Mouse (Mus musculus) stomach, embryonic 14.5 days (tissue): ENCODE measurements around the gene Igf2r. TPM values are rescaled to one million over a fixed set of nuclear protein-coding genes. Genes with fewer than 3 reads are reported as not detected.

Experiments
- ATAC-seq: fragments of 200-750 bp; cut with Nextera tagmentation; 2 replicates; pipeline ENCODE4 v1.8.0; 2017; ENCODE audit warnings: low read depth, moderate TSS enrichment; ENCODE audit not compliant: insufficient number of reproducible peaks, insufficient read depth, low FRiP score
- H3K27ac ChIP-seq: fragments of 300-500 bp; sonication (generic); 2 replicates; pipeline ENCODE4 v1.5.1; 2014; ENCODE audit warnings: mild to moderate bottlenecking, low read length, moderate library complexity, mixed read lengths
- H3K27me3 ChIP-seq: fragments of 300-500 bp; sonication (generic); 2 replicates; pipeline ENCODE4 v1.6.1; 2014; ENCODE audit warnings: low read length, control low read depth, mixed read lengths; ENCODE audit not compliant: control insufficient read depth, insufficient read depth
- H3K36me3 ChIP-seq: fragments of 300-500 bp; sonication (generic); 2 replicates; pipeline ENCODE4 v1.6.1; 2014; ENCODE audit warnings: mild to moderate bottlenecking, control low read depth, low read length, moderate library complexity, mixed read lengths; ENCODE audit not compliant: control insufficient read depth, insufficient read depth
- H3K4me1 ChIP-seq: fragments of 300-500 bp; sonication (generic); 2 replicates; pipeline ENCODE4 v1.6.1; 2014; ENCODE audit warnings: low read length, control low read depth, mixed read lengths; ENCODE audit not compliant: control insufficient read depth, insufficient read depth
- H3K4me2 ChIP-seq: fragments of 300-500 bp; sonication (generic); replicated peaks from 2 replicates; pipeline ENCODE4 v1.6.1; 2014; ENCODE audit warnings: low read depth, low read length, control low read depth
- H3K4me3 ChIP-seq: fragments of 300-500 bp; sonication (generic); 2 replicates; pipeline ENCODE4 v1.5.1; 2014; ENCODE audit warnings: low read depth, low read length, control low read depth
- H3K9ac ChIP-seq: fragments of 300-500 bp; sonication (generic); replicated peaks from 2 replicates; pipeline ENCODE4 v1.6.1; 2014; ENCODE audit warnings: low read depth, mild to moderate bottlenecking, control low read depth, low read length, moderate library complexity, mixed read lengths
- H3K9me3 ChIP-seq: fragments of 300-500 bp; sonication (generic); 2 replicates; pipeline ENCODE4 v1.6.1; 2016; ENCODE audit warnings: low read depth, low read length, control low read depth; ENCODE audit not compliant: control insufficient read depth
- WGBS: fragments of 180-500 bp; shearing (Covaris S2); extraction: QIAGEN DNeasy Blood & Tissue Kit; methylation state at CpG from one replicate; pipeline ENCODE4 v1.1.7; 2014; 5-methylcytosine and 5-hydroxymethylcytosine counted together
- polyA plus RNA-seq: library from polyadenylated mRNA; unstranded; fragments of >200 nt; fragmentation: Nextera tagmentation; extraction: Ambion mirVana; gene quantifications from 2 replicates; pipeline ENCODE4 v1.2.1, GENCODE M21; 2014

The Igf2r gene
- polyA plus RNA-seq, 1 experiment from 2014 or later = 46.0 TPM

DNA sequence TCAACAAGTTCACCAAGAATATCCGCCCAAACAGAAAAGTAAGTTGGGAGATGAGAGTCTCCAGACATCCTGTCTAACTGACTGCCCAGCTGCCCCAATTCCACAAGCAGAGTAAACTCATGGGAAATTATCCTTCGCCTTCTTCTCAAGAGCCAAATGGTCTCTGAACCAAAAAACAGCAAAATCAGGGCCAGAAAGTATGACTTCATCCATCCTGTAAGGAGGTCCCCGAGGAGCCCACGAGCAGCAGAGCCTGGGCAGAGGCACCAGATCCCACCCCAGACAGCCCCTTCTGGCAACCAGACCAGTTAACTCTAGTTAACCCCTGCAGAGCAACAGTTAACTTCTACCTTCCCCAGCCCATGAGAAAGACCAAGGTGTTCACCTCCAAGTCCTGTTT lies 29.9 kb downstream of the Igf2r start:
- peaks cover 33% of the 10 kb centered on the region for H3K36me3 ChIP-seq
- H3K27ac ChIP-seq = peak overlapping the region; percentile 58
- no peak overlapping the region for H3K4me3 ChIP-seq
- WGBS = 42% methylated on average over 4 of the region's 4 CpGs
- no peak for ATAC-seq
- H3K27me3 ChIP-seq = no peaks in the 10 kb centered on the region
- peaks cover 26% of the 10 kb centered on the region for H3K9me3 ChIP-seq
- H3K4me2 ChIP-seq = no peak overlapping the region
- no peak overlapping the region for H3K9ac ChIP-seq
- H3K4me1 ChIP-seq = peaks cover 30% of the 10 kb centered on the region

DNA sequence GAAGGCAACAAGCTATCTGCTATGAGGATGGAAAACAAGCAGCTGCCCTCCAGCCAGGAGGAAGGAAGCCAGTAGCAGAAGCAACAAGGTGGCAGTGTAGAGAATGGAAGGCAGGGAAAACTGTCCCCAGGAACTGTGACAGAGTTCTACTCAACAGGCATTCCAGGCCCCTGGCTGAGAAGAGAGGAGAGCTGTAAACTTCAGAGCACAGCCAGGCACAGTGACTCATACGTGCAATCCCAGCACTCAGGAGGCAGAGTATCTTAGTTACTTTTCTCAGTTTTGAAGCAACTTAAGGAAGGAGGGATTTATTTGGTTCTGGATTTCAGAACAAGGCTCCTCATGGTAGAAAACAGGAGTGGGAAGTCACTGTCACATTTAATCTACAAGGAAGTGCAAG lies 31.5 kb downstream of the Igf2r start:
- 32% methylated on average over 1 of the region's 1 CpGs for WGBS
- Histone ChIP-seq H3K9ac (no peak overlapping the region), H3K36me3 (peaks cover 18% of the 10 kb centered on the region; the same call in 1 of the 2 replicates)

DNA sequence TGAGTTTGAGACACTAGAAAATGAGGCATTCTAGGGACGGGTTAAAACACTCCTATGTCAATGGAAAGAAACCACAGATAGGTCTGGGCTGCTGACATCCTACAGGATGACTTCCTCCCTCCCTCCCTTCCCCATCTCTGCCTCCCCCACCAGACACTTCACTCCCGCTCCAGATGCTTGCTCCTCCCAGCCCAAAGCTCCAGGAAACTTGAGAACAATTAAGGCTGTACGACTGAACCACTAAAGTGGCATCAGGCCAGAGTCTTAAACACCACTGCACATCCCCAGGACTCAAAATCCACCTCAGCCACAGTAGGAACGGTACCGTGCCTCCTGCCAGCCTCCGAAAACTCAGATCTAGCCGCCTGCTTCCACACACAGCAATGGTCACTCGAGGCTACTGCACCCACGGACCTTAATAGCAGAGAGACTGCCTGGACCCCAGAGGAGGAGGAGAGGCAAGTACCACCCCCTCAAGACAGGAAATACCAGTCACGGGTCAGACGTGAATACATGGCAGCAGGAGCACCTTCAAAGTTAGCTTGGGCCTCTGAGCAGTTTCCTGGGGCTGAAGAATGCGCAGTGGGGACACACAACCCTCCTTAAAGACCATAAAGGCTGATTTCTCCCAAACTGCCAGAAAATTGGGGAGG lies 35.1 kb downstream of the Igf2r start:
- peak; percentile 39; the same call in 1 of the 2 replicates for ATAC-seq
- Histone ChIP-seq H3K4me2 (no peak overlapping the region), H3K4me3 (no peak overlapping the region), H3K27me3 (no peaks in the 10 kb centered on the region), H3K36me3 (peaks cover 20% of the 10 kb centered on the region), H3K9me3 (no peaks in the 10 kb centered on the region), H3K9ac (no peak overlapping the region), H3K27ac (peak overlapping the region; percentile 84), H3K4me1 (peaks cover 21% of the 10 kb centered on the region)
- WGBS = 38% methylated on average over 12 of the region's 12 CpGs

More for the DNA sequence above, 31.5 kb downstream of the Igf2r start:
- Histone ChIP-seq H3K9me3 (peaks cover 20% of the 10 kb centered on the region), H3K27me3 (no peaks in the 10 kb centered on the region), H3K27ac (0 out of 2 replicates have a peak overlapping the region, but pooled peaks have one; percentile 15), H3K4me1 (peaks cover 26% of the 10 kb centered on the region), H3K4me2 (no peak overlapping the region), H3K4me3 (no peak overlapping the region)
- ATAC-seq = no peak

DNA sequence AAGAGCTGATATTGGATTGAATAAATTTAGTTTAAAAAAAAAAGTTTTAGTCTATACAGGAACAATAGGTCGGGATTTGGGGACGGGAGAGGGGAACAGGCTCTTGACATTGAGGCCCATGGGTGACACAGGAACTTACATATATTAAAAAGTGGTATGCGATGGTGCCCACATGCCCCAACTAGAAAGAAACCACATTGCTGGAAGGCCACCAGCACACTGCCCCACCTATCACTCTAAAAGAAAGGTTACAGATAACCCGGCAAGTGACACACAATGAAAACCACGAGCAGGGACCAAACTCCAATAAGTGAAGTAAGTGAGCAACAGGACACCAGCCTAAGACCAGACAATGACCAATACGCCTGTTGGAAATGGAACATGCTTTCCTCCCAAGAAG lies 36.3 kb downstream of the Igf2r start:
- WGBS = 83% methylated on average over 6 of the region's 6 CpGs
- no peak overlapping the region for H3K27ac ChIP-seq
- H3K9ac ChIP-seq = no peak overlapping the region
- ATAC-seq = no peak
- H3K36me3 ChIP-seq = peaks cover 20% of the 10 kb centered on the region
- H3K9me3 ChIP-seq = no peaks in the 10 kb centered on the region
- no peak overlapping the region for H3K4me3 ChIP-seq
- peaks cover 17% of the 10 kb centered on the region for H3K4me1 ChIP-seq
- no peaks in the 10 kb centered on the region for H3K27me3 ChIP-seq
- H3K4me2 ChIP-seq = no peak overlapping the region

DNA sequence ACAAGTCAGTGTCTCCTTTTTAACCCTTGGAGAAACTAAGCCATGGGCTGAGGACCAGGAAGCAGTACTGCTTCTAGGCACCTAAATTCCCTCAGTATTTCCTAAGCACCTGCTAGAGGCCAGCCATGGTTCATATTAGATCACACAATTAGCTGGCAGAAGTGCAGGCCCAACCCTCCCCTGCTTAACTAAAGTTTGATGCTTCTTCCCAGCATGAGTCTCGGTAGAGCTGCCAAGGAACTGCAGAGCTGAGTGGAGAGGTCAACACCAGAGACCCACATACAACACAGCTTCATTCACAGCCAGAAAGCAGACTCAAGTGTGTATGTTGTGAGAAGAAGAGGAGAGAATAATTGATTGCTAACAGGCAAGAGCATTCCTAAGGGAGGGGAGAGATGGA lies 40.9 kb downstream of the Igf2r start:
- H3K4me2 ChIP-seq = no peak overlapping the region
- peaks cover 31% of the 10 kb centered on the region for H3K4me1 ChIP-seq
- H3K9me3 ChIP-seq = no peaks in the 10 kb centered on the region
- 30% methylated on average over 1 of the region's 1 CpGs for WGBS
- H3K36me3 ChIP-seq = peaks cover 11% of the 10 kb centered on the region
- no peak for ATAC-seq
- no peak overlapping the region for H3K4me3 ChIP-seq
- H3K27ac ChIP-seq = no peak overlapping the region
- H3K27me3 ChIP-seq = no peaks in the 10 kb centered on the region
- no peak overlapping the region for H3K9ac ChIP-seq

DNA sequence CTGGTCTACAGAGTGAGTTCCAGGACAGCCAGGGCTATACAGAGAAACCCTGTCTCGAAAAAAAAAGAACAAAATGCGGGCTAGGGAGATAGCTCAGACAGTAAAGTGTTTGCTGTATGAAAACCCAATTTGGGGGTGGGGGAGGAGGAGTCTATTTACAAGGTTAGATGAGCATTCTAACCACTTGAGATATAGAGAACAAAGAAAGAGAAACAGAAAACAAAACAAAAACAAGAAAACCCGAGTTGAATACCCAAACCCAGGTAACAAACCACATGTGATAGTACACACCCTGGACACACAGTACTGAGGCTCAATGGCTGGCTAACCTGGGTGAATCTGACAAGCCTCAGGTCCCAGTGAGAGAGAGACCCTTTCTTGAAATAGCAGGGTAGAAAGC lies 41.7 kb downstream of the Igf2r start:
- H3K9me3 ChIP-seq = no peaks in the 10 kb centered on the region
- no peak overlapping the region for H3K9ac ChIP-seq
- peaks cover 11% of the 10 kb centered on the region for H3K36me3 ChIP-seq
- H3K4me2 ChIP-seq = no peak overlapping the region
- H3K4me1 ChIP-seq = peaks cover 31% of the 10 kb centered on the region
- no peaks in the 10 kb centered on the region for H3K27me3 ChIP-seq
- no peak overlapping the region for H3K4me3 ChIP-seq
- 78% methylated on average over 3 of the region's 3 CpGs for WGBS
- ATAC-seq = no peak
- H3K27ac ChIP-seq = no peak overlapping the region

DNA sequence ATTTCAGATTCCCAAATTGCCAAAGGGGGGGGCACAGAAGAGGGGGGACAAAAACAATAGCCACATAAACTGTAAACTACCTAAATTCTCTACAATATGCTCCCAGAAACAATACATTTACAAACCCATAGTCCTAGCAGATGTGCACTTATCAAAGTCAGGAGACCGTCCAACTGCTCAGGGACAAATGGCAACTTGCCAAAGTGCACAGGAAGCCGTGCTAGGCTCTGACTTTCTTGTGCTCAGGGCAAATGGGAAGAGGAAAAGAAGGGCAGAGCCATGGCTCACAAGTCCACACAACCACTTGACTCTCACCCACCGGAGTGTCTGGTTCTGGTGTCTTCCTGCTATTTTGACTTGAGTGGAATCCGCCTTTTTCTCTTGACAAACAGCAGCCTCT lies 43.6 kb downstream of the Igf2r start:
- Histone ChIP-seq H3K4me1 (peaks cover 31% of the 10 kb centered on the region), H3K9ac (no peak overlapping the region), H3K36me3 (peaks cover 10% of the 10 kb centered on the region), H3K9me3 (no peaks in the 10 kb centered on the region), H3K27me3 (no peaks in the 10 kb centered on the region), H3K27ac (peak overlapping the region; percentile 82; the same call in 1 of the 2 replicates), H3K4me3 (no peak overlapping the region), H3K4me2 (no peak overlapping the region)
- ATAC-seq = no peak
- WGBS = 16% methylated on average over 4 of the region's 4 CpGs

DNA sequence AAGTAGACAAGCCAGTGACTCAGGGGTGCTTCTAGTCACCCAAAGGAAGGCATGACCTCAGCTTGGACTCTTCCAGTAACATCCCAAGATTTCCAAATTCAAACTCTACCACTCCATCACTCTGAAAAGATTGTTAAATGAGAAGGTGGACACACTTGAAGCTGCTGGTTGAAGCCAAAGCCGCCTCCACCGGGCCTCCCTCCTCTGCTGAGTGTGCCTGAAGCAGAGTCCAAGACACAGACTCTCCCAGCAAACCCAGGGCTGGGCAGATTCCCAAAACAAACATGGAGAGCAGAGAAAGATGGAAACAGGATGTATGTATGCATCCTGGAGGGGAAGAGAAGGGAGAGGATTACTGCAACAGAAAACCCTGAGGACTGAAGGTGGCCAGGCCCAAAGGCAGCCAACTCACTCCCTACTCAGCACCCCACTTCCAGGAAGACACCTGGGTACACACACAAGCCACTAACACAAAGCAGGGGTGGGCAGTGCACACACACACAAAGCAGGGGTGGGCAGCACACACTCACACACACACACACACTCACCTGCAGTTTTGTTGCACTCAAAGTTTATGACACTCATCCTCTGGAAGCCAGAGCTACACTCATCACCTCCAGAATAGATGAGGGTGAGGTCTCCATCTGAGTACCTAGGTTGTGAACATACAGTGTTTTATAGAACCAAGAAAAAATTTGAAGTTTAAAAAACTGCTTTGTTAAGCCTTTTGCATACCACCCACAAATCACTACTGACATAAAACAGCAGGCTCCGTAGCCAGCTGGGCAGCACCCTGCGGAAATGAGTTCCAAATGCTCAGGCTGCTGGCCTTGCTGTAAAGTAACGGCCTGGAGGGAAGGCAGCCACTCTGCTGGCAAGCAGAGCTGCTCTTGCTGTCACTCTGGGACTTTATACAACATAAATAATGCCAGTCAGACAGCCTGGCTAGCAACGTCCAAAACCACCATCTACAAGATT lies 44.4 kb downstream of the Igf2r start:
- Histone ChIP-seq H3K36me3 (peaks cover 10% of the 10 kb centered on the region), H3K27me3 (no peaks in the 10 kb centered on the region), H3K27ac (peak overlapping the region; percentile 82), H3K4me2 (no peak overlapping the region), H3K9me3 (no peaks in the 10 kb centered on the region), H3K9ac (no peak overlapping the region), H3K4me3 (no peak overlapping the region), H3K4me1 (peaks cover 31% of the 10 kb centered on the region)
- ATAC-seq = peak; percentile 50
- 30% methylated on average over 6 of the region's 6 CpGs for WGBS
